Mouse (Mus musculus): ENCODE measurements around the gene Rem1.

Rem1 gene

DNA sequence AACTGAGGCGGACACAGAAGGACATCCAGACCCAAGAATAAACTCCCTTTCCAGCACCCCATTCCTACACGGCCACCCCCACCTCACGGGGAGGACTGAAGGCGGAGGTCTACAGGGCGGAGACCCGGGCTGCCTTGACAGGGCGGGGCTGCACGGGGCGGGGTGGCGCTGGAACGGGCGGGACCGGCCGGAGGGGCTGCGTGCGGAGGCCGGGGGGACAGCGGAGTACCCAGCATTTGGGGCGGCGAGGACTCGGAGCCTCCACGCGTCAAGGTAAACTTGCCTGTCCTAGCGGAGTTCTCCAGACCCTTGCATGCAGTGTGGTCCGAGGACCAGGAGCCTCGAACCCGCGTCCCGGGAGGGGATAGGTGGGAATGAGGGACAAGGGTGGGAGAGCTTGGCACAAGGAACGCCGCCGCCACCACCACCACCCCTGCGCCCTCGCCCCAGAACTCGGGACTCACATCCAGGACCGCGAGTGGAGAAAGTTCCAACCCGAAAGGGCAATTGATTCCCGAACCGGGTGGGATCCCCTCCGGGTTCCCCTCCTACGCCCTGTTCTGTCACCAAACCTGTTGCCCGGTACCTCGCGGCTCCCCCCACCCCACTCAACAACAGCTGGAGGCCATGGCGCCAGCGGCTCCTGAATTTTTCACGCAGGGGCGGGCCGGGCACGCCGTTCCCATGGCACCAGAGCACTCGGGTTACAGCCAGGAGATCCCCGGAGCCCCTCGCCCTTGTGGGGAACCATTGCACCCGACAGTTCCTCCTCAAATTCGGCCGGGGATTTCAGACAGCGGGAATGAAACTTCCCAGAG, at the start of gene Rem1:
TSS of gene Rem1 (plus strand) at position 178 of the 818 bp plus-strand sequence.
- DNase-seq (ENCODE audit: low read depth, low spot score): no peak

DNA sequence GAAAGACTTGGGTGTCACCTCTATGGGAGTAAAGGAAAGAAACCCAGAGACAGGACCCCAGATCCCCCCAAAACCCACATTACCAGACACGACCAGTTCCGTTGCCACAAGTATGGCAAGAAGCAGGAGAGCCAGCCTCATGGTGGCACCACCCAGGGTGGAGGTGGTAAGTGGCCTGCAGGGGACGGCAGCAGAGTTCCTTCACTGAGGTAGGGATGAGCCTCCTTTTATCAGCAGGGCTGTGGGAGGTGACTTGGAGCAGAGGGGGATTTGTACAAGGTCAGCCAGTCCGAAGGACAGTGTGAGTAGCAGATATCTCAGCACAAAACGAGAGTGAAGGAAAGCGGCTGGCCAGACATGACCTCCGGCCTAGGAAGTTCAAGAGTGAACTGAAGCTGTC, 46.6 kb upstream of the Rem1 start, which contains the start of gene Defb19:
TSS of gene Defb19 (minus strand) at position 206 of the 400 bp plus-strand sequence.
- DNase-seq (ENCODE audit: low read depth, low spot score): no peak

DNA sequence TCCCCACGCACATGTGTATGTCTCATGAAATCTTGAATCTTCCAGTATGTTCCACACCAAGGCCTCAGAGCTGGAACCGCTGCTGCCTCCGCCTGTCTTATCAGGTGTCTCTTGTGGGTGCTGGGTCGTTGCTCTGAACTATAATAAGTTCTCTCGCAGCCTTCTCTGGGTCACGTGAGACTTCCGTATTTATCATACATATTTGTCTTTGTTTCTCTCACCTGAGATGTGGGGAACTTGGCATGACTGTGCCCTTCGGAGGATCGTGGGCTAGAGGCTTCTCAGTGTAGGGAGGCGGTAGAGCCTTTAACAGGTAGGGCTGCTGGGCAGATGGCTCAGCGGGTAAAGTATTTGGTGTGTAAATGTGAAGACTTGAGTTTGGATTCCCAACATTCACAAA, 46.1 kb upstream of the Rem1 start:
- no peak for DNase-seq (ENCODE audit: low read depth, low spot score)

DNA sequence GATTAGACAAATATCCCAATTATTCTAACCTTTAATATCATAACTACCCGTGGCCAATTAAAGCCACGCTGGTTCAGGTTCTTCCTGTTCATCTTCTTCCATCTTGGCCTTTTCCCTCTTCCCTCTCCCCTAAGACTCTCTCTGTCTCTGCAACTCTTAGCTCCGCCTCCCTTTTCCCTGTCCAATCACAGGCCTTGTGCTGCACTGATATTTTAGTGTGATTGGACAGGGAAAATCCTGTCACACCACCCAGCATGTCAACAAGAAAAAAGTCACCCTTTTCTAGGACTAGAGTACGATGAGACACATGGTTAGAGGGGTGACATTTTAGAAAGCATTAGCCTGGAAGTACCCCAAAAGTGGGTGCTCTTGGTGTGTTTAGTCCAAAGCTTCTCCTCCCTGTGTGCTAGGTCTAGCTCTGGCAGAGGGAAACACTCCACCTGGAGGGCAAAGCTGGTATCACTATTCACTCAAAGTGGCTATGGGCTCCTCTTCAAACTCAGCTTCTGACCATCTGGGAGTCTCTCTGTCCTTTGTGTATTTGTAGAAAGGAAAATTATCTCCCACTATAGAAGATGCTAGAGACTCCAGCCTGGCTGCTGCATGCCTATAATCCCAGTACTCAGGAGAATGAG, 39.7 kb upstream of the Rem1 start:
- no peak for DNase-seq (ENCODE audit: low read depth, low spot score)

DNA sequence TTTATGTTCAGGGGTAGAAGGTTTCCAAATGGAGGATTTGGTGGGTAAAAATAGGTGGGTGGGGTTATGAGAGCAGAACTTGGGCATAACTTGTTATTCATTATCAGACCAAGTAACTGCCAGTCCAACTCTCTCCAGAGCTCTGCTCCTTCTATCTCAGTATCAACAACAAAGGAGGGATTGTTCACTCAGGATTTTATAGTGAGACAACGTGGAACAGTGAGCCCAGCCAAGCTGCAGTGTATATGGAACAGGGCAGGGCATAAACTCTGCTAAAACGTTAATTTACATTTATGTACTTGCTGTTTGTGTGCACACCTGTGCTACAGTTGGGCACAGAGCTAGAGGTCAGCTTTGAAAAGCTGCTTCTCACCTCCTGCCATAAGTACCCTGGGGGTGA, 38.3 kb upstream of the Rem1 start:
- DNase-seq (ENCODE audit: low read depth, low spot score): no peak

DNA sequence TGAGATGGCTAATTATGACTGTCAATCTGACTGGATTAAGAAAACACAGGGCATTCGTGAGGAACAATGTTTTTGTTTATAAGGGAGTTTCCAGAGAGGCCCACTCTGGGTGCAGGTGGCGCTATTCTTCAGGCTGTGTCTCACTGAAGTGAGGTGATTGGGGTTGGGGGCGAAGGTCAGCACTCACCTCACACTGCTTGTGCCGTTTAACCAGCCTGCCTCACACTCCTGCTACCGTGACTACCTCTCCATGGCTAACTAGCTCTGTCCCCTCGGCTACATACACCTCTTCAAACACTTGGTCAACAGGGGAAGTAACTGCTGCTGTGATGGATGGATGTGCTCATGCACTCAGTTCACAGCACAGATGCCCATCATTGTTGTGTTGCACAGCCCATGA, 37.7 kb upstream of the Rem1 start:
- no peak for DNase-seq (ENCODE audit: low read depth, low spot score)

DNA sequence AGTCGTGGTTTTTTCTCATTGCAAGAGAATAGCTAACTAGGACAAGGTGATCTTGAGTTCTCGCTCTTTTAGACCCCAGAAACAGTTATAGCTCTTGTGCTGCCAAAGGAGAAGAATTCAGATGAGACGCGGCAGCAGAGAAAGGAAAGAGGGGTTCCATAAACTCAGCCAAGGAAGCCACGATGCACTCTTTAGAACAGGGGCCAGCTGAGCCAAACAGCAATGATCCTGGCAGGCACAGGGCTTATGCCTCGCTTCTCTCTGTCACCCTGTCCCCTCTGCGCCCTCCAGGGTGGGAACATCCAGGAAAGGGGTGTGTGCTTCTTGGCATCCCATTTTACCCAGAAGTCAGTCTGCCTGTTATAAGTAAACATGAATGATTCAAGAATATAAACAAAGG, 27.5 kb upstream of the Rem1 start, which contains the start of gene Defb45:
TSS of gene Defb45 (minus strand) at position 101 of the 400 bp plus-strand sequence.
- no peak for DNase-seq (ENCODE audit: low read depth, low spot score)

DNA sequence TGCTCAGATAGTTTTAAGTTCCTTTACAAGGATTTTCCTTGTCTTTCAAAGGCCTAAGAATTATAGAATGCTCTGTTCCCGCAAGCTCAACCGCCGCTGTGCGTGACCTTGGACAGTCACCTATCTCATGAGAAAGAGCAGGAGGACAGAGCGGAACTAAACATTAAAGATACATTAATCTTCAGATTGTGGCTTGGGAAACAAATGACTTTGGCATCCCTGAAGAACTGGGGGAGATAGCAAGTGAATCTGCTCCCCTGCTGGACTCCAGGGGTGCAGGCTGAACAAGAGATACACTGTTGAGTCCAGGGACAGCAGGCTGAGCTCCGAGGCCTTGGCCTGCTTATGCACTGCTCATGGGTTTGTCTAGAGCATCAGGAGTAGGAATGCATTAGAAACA, 26.7 kb upstream of the Rem1 start:
- DNase-seq (ENCODE audit: low read depth, low spot score): no peak

DNA sequence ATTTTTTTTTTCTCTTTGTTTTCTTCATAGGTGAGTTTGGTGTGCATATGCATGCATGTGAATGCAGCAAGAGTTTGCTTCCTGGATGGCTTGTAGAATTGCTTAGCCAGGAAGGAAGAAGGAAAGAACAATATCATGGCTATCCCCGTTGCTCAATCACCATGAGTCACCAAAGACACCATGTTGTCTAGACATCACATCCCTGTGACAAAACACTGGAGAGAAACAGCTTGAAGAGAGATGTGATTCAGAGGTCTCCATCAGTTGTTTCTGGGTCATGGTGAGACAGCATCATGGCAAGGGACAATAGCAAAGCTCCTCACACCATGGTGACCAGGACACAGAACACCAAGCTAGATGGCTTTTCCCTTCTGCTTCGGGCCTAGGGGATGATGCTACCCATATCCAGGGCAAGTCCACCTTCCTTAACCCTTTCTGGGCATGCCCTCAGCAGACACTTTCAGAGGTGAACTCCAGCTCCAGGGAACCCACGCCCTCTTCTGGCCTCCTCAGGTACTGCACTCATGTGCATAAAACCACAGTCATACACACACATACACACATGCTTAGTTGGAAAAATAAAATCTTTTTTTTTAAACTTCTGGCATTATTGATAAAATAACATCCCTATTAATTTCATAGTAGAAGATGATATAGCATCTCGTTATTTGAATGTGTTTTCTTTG, 25.3 kb upstream of the Rem1 start:
- DNase-seq (ENCODE audit: low read depth, low spot score): no peak

DNA sequence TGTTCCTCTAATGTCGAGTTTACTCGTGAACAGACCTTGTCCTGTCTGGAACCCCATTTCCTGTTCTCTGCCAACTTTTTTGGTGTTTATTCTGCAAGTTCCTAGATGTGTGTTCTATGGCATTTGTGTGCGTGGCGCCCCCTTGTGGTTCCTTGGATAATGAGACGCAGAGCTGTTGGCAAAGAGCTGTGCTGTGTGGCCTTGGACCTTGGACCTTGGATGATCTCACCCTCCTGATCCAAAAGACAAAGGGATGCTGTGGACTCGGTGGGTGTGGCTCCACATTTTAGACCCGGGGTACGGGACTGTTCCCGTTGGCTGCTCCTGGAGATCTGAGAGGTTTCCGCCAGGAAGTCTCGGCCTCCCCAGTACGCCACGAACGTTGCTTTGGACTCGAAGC, 22.7 kb upstream of the Rem1 start, which contains the start of gene Defb36:
TSS of gene Defb36 (plus strand) at position 271 of the 400 bp plus-strand sequence.
- DNase-seq (ENCODE audit: low read depth, low spot score): no peak

DNA sequence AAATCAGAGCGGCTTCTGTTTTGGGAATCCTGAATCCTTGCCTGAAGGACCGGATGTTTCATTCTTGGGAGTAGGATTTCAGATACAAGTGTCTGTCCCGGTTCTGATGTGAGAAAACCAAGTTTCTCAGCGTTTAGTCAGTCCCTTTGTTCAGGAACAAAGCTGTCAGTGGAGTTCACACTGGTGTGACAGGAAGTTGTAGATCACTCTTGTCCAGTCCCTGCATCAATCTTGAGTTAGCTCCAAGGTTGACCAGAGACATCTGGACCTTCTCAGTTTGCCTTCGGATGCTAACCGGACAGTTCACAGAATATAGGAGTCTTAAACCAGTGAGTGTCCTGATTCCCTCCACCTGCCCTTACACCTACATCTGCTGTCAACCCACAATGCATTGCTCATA, 19.0 kb upstream of the Rem1 start:
- no peak for DNase-seq (ENCODE audit: low read depth, low spot score)

DNA sequence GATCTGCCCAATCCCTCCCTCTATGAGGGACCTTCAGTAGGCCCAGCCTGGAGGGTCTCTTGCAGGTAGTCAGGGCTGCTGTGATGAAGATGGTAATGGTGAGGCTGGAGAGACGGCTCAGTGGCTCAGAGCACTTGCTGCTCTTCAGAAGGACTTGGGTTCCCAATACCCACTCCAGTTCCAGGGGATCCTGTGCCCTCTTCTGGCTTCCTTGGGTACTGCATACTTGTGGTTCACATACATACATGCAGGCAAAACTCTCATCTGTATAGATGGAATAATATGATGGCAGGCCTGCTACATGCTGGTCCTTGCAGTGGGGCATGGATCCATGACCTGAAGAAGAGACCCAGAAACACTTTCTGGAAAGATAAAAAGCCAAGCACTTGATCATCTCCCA, 18.0 kb upstream of the Rem1 start:
- DNase-seq (ENCODE audit: low read depth, low spot score): no peak

DNA sequence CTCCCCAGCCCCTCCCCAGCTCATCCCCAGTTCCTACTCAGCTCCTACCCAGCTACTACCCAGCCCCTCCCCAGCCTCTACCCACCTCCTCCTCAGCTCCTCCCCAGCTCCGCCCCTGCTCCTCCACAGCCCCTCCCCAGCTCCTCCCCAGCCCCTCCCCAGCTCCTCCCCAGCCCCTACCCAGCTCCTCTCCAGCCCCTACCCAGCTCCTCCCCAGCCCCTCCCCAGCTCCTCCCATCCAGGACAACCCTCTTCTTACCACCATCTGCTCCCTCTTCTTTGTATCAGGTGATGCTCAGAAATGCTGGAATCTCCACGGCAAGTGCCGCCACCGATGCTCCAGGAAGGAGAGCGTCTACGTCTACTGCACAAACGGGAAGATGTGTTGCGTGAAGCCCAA, 14.6 kb upstream of the Rem1 start:
- peak; percentile 9 for DNase-seq (ENCODE audit: low read depth, low spot score)

DNA sequence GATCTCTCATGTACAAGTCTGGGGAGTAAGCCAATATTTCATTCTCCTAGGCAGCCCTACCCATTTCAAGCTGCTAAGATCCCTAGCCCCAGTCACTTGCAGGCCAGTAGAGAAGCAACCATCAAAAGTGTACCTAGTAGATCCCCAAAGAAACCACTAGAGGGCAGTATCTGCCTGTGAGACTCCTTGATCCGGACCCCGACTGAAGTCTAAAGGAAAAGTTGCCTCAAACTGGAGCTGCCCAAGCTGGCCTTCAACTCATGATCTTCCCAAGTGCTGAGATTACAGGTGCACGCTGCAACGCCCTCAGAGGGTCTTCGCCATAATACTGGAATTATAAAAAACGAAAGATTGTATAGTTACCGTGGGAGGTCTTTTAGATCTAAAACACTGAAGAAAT, 11.2 kb upstream of the Rem1 start:
- DNase-seq (ENCODE audit: low read depth, low spot score): peak; percentile 39

DNA sequence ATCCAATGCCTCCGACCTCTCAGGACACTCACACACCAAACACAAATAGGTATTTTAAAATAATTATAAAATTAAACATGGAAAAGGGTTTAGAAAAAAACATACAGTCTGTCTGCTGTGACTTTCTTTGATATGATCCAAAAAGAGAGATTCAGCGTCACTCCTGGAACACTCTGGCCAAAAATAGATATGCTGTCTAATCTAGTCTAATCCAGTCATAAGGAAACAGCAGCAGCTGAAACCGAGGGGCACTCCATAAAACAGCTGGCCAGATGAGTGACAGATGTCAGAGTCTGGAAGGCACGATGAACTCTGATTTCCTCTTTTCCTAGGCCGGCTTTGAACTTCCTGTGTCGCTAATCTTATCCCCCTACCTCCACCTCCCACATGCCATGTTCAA, 10.3 kb upstream of the Rem1 start:
- no peak for DNase-seq (ENCODE audit: low read depth, low spot score)

DNA sequence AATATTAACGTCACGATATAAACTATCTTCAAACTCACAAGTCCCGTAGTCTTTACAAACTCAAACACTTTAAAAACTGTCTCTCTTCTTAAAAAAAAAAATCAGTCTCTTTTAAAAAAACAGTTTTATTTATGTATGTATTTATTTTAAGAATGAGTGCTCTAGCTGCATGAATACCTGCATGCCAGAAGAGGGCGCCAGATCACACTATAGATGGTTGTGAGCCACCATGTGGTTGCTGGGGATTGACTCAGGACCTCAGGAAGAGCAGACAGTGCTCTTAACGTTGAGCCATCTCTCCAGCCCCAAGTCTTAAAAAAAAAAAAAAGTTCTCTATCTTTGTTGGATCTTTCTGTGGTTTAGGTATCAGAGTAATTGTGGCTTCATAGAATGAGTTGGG, 9.4 kb upstream of the Rem1 start:
- no peak for DNase-seq (ENCODE audit: low read depth, low spot score)

DNA sequence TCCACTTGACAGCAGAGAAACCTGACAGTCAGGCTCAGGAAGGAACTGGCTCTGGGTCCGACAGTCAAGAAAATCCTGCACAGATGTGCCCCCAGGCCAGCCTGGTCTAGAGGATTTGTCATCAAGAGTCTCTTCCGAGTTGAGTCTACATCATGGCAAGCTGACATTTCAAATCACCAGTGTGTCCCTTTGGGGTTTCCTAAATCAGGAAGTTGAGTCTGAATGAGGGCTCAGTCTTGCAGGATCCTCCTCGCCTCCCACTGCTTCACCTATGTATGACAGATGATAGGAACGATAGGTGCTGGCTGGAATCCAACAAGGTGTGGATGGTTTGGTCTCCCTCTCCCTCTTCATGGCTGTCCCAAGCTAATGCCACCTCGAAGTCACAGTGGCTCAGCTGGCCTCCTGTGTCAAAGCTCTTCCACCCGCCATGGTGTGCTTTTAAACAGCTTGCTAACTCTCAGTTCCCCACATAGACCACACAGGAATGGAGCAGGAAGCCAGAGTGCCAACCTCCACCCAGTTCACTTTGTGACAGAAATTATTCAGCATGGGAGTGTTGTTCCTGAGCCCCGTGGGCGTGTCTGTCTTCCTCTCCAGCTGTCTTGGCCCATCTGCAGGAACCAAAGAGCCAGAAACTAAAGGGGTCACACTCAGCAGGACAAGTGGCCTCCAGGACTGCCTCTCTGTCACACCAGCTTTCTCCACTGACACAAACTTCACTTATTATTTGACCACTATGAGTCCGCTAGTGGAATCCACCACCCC, 6.2 kb upstream of the Rem1 start:
- DNase-seq (ENCODE audit: low read depth, low spot score): no peak

DNA sequence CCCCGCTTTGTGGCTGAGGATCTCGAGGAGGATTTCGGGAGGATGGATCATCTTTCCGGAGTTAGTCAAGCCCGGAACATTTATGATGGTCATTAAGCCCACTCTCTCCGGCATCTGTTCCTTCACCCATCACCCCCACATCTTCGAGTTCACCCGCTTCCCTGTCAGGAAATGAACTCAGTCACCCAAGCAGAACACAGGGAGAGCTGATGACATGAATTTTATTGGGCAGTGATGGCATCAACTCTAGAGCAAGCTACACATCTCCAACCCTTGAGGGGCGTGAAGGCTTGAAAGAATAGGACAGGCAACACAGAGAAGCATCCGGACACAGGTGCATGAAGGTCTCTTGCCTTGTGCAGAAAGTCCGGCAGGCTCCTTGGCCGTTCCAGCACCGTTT, 4.6 kb upstream of the Rem1 start:
- no peak for DNase-seq (ENCODE audit: low read depth, low spot score)

DNA sequence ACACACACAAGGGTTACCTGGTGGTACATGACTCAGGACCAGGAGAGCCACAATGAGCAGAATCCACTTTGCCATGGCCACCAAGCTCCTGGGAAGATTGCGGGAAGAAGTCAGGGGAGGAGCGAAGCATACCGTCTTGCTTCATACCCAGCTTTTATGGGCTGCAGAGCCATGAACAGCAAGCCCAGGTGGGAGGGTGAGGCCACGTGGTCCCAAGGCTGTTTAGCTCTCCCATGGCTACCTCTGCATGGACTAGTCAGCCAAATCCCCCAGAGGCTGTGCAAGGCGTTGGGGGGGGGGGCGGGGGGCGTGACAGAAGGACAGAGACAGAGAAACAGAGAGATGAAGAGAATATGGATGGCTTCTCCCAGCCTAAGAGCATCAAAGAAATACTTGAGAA, 3.8 kb upstream of the Rem1 start, which contains the start of gene Defb25:
TSS of gene Defb25 (minus strand) at position 101 of the 400 bp plus-strand sequence.
- no peak for DNase-seq (ENCODE audit: low read depth, low spot score)

DNA sequence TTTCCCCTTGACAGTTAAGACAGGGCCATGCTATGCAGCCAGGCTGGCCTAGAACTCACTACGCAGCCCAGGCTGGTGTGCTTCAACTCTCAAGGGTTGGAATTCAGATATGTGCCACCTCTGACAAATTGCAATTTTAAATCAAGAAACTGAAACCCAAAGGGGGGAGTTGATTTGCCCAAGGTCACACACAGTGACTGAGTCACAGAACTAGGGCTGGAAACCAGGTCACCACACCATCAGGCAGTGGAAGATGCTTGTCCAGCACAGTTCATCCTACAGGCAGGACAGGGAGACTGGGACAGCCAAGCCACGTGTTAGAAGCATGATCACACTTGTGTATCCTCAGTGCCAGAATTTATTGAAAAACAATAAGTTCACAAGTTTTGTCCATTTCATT, 2.2 kb upstream of the Rem1 start:
- DNase-seq (ENCODE audit: low read depth, low spot score): no peak

DNA sequence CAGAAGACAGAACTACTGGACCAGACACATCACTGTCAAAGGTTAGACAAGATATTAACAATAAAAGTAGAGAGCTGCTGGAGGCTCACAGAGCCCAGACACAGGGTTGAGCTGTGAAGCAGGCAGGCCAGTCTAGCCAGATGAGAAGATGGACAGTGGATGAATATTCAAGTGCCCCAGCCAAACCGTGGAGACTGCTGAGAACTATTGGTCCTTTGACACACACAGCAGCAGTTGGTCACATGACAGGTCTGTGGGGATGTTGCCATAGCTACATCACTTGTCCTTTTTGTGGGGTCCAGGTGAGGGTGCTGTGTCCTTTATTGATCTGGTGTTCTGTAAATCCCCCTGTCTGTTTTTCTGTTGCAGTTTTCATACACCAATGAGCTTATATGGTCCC, 1.5 kb upstream of the Rem1 start:
- DNase-seq (ENCODE audit: low read depth, low spot score): no peak

DNA sequence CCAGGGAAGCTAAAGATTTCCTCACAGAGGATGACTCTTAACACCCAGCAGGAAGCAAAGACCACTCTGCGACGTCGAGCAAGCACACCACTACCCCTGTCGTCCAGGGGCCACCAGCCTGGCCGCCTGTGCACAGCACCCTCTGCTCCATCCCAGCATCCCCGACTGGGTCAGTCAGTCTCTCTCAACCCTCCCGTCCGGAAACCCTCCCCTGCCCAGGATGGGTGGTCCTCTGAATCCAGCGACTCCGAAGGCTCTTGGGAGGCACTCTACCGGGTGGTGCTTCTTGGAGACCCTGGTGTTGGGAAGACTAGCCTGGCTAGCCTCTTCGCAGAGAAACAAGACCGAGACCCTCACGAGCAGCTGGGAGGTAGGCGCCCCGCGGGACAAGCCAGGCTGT, 1.3 kb downstream of the Rem1 start:
- no peak for DNase-seq (ENCODE audit: low read depth, low spot score)

Data from telencephalon, adult 2 months (tissue).